Mouse (Mus musculus): ENCODE data around the gene Pdzrn3. TPM values are rescaled to one million over a fixed set of nuclear protein-coding genes. Genes with fewer than 3 reads are reported as not detected.
A peak's percentile ranks its signal among the peaks of the same experiment; 100 is the strongest.

Pdzrn3 gene
- total RNA-seq, 1 experiment from 2014 or later: not detected

DNA sequence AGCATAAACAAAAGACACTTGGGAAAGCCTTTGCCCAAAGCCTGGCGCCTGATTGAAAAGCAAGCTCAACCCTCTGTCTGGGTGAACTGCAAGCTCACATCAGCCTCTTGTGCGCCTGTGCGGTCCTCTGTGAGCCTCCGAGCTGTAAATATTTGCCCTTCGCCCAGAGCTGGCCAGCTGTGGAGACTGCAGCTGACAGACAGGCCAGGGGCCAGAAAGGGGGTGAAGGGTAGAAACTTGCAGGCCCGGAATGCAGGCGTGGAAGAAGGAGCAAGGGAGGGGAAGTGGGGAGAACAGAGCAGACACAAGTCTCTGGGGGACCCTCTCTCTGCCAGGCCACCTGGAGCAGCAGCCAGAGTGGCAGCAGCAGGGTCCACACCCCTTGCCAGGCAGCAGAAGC lies 3.0 kb downstream of the Pdzrn3 start:
- ATAC-seq (ENCODE audit: extremely low read depth, insufficient number of reproducible peaks, low FRiP score, poor library complexity, severe bottlenecking): no peak

DNA sequence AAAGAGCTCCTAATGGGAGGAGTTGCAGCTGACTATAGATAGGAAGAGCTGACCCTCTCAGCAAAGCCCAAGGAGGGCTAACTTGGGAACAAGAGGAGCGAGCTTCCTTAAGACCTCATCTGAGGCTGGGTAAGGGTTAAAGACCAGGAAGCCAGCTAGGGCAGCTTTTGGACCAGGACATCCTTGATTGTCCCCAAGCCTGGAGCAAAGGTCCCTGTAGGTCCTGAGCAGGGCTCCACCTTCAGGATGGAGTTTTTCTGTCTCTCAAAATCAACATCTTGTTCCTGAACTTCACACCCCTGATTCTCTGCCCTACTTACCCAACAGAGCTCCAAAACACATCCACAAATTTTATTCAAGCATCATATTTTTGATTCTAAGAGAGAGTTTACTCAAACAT lies 3.5 kb downstream of the Pdzrn3 start:
- ATAC-seq (ENCODE audit: extremely low read depth, insufficient number of reproducible peaks, low FRiP score, poor library complexity, severe bottlenecking): no peak

DNA sequence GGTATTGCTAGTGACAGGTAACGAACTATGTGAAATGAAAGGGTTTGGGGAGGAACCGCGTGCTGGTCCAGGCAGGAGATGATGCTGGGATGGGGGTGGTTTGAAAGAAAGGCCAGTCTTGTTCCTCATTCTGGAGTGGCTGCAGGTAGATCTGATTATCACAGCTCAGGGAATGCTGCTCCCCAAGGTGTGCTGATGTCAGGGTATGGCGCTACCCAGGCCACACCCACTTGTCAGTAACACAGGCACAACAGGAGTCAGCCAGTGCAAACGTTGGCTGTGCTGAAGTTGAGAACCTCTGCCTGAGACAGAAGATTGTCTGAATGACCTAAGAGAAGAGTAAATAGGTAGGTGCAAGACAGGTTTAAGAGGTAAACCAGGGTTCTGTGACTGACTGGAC lies 4.7 kb downstream of the Pdzrn3 start:
- no peak for ATAC-seq (ENCODE audit: extremely low read depth, insufficient number of reproducible peaks, low FRiP score, poor library complexity, severe bottlenecking)

DNA sequence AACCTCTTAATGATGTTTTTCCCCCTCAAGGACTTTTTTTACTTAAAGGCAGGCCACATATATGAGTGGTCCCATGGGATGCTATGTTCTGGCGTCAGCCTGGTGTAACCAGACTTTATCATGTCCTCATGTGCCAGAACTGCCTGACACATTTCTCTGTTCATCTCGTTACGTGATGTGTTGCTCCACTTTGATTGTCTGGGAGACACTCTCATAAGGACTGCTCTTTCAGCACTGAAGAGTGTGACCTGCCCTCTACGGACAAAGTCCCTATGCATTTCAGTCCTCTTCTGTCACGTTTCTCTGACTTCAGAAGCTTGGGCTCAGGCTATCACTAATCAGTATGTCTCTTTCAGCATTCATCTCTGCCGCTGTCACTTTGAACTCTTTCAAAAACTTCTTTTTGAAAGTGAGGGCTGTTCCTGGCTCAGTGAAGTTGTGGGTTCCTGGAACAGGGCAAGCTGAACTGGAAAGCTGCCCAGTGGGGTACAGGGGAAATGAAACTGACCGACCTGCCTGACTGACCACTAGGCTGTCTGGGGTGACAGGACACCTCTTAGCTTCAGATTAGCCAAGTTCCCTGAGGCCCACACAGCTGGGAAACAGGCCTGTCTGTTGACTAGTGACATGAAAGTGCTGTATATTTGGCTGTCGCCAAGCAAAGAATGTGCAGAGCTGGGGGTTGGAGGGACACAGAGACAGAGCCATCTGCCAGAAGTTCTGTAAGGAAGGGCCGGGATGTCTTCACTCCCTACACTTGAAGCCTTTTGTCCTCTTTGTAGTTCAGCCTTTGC lies 10.7 kb downstream of the Pdzrn3 start:
- no peak for ATAC-seq (ENCODE audit: extremely low read depth, insufficient number of reproducible peaks, low FRiP score, poor library complexity, severe bottlenecking)

DNA sequence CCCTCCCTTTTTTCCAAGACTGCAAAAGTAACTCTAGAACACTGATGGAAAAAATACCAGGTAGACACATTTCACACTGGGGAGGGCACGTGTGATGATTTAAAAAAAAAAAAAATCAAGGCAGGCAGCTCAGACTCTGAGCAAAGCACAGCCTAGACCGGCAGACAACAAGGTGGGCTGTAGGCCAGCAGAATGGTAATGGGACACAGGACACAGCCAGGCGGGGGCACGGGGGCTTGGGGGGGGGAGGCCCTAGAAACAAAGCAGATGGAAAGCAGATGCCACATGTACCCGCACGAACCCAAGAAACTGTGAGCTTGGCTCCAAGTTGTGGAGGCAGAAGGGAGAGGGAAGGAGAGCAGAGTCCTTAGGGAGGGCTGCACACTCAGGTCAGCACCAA lies 11.9 kb downstream of the Pdzrn3 start:
- no peak for ATAC-seq (ENCODE audit: extremely low read depth, insufficient number of reproducible peaks, low FRiP score, poor library complexity, severe bottlenecking)

DNA sequence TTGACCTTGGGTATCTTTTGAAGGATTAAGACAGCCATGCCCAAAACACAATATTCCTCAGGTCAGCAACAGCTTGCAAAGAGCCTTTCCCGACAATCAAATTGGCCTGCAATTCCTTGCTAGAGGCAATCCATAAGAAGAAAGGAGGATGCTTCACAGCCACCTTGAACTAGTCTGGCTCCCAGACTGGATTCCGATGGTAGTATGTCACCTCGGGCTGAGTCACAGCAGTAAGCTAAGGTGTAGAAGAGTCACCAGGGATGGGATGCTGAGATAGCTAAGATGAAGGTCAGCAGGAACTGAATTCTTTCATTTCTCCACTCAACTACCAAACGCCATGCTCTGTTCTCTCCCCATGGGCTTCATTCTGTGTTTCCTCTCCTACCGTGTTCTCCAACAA lies 13.8 kb downstream of the Pdzrn3 start:
- no peak for ATAC-seq (ENCODE audit: extremely low read depth, insufficient number of reproducible peaks, low FRiP score, poor library complexity, severe bottlenecking)

DNA sequence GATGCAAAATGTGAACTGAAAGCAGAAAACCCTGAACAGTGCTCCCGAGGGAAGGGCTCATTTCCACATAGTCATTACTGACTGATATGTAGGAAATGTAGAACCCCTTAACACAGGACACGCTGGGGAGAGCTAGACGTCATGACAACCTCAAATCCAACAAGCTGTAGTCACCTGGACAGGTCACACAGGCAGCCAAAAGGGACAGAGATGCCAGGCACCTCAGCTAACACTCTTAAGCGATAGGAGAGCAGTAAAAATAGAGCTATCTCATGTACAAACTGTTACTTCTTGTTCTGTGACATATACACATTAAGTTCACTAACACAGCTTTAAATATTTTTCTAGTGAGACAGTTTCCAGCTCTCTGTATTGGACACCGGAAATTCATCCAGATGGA lies 15.0 kb downstream of the Pdzrn3 start:
- ATAC-seq (ENCODE audit: extremely low read depth, insufficient number of reproducible peaks, low FRiP score, poor library complexity, severe bottlenecking): no peak

DNA sequence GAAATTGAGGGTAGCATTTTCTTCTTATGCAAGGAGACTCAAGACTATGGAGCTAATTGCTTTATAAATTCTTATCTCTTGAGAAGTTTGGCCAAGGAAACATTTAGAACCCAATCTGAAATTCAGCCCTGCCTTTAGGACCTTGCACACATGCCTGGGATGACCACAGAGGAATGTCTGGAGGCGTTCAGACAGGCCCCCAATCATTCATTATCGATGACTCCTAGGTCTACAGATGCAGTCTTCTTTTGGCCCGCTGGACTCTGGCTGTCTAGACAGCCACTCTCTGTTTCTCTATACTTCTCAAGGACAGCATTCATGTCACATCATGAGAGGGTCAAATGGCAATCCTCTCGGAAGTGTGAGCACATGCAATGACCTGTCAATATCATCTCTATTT lies 15.4 kb downstream of the Pdzrn3 start:
- ATAC-seq (ENCODE audit: extremely low read depth, insufficient number of reproducible peaks, low FRiP score, poor library complexity, severe bottlenecking): no peak

DNA sequence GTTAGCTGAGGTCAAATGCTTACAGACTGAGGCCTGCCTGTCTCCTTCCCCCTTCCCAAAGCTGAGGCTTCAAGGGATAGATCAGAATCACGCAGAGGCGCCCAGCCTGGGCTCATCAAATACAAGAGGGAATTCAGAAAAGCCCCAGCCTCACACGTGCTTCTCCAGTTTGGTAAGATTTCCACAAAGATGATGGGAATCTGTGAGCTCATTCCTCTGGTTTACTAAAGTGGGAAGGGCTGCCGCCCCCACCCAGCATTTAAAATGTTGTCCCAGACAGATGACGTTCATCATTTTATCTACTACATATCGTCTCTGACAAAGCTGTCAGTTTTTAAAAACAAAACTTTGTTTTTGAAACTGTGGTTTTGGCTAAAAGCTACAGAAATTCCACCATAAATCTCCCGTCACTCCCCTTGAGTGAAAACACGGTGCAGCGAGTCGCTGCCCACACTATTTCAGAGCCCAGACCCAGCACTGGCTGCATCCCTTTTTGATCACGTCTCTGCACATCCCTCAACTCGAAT lies 17.4 kb downstream of the Pdzrn3 start:
- ATAC-seq (ENCODE audit: extremely low read depth, insufficient number of reproducible peaks, low FRiP score, poor library complexity, severe bottlenecking): no peak

DNA sequence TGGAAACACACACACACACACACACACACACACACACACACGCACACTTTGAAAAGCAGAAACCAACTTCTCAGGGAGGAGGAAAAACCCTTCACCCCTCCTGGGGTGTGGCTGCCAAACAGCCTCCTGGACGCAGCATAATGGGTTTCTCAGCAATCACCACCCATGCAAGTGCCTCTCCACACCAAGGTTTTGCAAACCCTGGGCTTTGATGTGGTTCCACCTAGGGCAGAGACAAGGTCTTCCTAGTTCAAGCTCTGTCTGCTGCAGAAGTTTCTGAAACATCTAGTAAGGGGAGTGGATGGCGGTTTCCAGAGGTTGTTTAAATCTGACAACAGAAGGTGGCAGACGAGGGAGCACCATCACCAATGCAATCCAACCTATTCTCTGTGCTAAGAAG lies 18.1 kb downstream of the Pdzrn3 start:
- peak; percentile 36; the same call in 1 of the 2 replicates for ATAC-seq (ENCODE audit: extremely low read depth, insufficient number of reproducible peaks, low FRiP score, poor library complexity, severe bottlenecking)

DNA sequence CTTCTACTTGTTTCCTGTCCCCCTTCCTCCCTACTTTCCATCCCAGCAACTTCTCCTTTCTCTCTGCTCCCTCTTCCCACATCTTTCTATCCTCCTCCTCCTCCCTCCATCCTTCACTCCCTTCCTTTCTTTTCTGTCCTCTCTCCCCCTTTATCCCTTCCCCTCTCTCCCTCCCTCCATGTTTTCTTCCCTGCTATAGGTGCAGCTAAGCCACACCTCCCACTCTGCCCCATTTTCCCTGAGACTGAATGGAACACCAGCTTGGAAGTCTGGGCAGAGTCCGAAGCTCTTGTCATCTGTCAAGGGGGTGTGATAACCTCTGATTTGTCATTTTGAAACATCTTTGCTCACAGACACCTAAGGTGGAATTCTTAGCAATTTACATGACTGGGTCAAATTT lies 22.8 kb downstream of the Pdzrn3 start:
- no peak for ATAC-seq (ENCODE audit: extremely low read depth, insufficient number of reproducible peaks, low FRiP score, poor library complexity, severe bottlenecking)

DNA sequence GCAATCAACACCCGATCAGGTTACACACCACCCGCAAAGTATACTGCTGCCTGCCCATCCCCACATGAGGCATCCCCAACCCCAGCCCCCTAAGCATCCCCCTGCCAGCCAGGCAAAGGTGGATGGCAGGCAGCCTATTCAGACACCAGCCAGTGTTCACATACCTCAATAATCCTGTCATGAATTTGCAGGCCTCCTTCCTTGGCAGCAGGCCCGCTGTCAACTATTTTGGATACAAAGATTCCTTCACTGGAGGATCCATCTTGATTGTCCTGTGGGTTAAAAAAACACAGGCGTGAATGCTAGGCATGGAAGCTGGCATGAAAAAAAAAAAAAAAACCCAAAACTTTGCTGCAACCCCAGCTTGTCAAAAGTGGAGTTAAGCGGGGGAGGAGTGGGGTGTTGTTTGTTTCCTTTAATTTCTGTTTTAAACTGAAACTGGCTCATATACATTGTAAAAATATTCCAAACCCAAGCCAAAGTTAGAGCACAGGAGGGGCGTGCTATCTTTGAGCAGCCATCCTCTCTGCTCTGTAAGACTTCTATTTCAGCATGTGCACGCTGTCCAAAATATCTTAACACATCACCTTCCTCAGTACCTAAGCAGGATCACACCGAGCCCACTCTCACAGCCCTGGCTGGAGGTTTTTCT lies 23.3 kb downstream of the Pdzrn3 start:
- no peak for ATAC-seq (ENCODE audit: extremely low read depth, insufficient number of reproducible peaks, low FRiP score, poor library complexity, severe bottlenecking)

DNA sequence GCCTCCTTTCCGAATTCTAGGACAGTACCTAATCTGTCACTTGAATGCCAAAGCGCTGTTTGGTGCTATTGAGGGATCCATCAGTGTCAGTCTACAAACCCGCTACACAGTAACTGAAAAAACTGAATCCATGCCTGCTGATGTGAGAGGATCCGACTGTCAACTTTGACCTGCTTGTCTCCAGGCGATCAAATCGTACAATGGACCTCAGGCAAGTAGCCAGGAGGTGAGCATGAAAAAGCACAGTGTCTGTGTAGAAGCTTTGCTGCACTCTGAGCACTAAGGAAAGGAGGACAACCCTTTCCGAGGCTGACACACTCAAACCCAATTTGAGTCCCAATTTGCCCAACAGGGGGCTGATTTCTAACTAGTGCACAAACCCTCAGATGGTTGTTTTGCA lies 24.0 kb downstream of the Pdzrn3 start:
- no peak for ATAC-seq (ENCODE audit: extremely low read depth, insufficient number of reproducible peaks, low FRiP score, poor library complexity, severe bottlenecking)

DNA sequence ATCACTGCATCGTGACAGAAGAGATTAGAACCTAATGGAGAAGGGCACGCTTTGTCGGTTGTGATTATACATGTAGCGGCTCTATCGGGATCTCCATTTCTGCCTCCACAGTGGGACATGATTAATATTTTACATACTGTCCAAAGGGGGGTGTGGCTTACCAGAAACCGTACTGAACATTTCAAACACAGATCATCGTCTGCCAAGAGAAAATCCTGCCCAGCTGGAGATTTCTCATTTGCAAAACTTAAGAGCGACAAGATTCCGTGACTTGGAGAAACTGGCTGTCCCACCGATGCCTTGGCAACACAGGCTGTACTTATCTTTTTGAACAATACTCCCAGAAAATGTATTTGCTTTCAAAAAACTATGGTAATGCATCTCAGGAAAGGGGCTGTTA lies 25.1 kb downstream of the Pdzrn3 start:
- ATAC-seq (ENCODE audit: extremely low read depth, insufficient number of reproducible peaks, low FRiP score, poor library complexity, severe bottlenecking): no peak

DNA sequence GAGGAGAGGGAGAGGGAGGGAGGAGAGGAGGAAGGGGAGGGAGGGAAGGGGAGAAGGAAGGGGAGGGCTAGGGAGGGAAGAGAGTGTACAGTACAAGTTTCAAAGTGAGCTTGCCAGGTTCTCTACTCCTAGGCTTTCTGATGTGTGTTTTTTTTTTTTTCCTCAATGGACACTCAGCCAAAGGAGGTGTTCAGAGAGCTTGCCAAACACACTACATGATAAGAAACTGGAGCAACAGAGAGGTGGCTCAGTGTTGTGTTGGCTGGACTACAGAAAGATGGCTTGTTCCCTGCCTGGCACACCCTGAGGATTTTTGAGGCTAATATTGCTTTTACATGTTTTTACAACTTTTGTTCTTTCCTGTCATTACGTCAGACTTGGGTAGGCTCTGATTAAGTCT lies 26.6 kb downstream of the Pdzrn3 start:
- ATAC-seq (ENCODE audit: extremely low read depth, insufficient number of reproducible peaks, low FRiP score, poor library complexity, severe bottlenecking): no peak

DNA sequence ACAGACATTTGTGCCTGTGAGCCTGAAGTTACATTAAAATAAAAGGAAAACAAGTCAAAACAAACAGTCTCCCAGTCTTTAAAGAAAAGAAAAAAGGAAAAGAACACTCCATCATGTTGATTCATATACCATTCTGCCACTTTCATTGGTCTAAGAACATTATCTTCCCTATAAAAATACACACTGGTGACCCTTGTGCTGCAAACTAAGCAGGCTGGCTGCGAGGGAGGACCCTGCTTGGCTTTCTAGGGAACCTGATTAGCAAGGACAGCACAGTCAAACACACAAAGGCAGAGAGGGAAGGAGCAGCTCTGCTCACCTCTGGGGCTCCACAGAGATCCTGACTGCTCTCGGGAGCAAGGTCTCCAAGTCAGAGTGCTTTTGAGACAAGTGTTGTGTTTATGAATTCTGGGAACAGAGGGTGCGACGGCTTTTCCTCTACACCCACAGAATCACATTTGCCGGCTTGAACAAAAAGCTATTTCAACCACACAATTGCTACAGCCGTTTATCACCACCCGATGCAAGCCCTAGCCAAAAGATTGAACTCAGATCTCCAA lies 27.2 kb downstream of the Pdzrn3 start:
- no peak for ATAC-seq (ENCODE audit: extremely low read depth, insufficient number of reproducible peaks, low FRiP score, poor library complexity, severe bottlenecking)

DNA sequence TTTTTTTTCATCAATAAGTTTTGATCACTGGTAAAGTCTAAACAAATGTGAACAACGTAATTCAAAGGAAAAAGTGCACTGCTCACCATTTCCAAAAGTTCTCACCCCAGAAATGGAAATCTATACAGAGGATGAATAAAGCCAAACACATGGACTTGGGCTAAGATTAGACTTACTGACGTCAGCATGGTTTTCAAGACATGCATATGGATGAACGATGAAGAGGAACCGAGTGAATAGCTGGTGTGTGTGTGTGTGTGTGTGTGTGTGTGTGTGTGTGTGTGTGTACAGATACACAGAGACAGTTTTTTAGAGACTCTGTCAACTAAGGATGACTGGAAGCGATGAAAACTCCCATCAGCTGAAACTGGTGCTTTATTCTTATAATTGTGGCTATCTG lies 29.2 kb downstream of the Pdzrn3 start:
- ATAC-seq (ENCODE audit: extremely low read depth, insufficient number of reproducible peaks, low FRiP score, poor library complexity, severe bottlenecking): no peak

DNA sequence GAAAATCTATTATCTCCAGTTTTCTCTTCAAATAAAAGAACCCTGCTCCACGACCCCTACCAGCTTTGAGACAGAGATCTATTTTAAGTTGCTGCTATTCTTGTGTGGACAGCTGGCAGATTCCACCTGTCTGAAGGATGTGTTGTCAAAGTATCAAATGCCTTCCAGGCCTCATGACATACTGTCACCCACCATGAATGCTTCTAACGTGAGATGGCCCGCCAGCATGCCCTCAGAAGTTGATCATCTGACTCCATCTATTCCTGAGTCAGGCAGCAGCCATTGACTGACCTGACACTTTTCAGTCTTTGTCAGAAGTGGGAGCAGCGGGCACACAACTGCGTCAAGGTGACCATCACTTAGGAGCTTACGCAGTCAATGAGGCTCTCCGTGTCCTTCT lies 37.6 kb downstream of the Pdzrn3 start:
- ATAC-seq (ENCODE audit: extremely low read depth, insufficient number of reproducible peaks, low FRiP score, poor library complexity, severe bottlenecking): no peak

DNA sequence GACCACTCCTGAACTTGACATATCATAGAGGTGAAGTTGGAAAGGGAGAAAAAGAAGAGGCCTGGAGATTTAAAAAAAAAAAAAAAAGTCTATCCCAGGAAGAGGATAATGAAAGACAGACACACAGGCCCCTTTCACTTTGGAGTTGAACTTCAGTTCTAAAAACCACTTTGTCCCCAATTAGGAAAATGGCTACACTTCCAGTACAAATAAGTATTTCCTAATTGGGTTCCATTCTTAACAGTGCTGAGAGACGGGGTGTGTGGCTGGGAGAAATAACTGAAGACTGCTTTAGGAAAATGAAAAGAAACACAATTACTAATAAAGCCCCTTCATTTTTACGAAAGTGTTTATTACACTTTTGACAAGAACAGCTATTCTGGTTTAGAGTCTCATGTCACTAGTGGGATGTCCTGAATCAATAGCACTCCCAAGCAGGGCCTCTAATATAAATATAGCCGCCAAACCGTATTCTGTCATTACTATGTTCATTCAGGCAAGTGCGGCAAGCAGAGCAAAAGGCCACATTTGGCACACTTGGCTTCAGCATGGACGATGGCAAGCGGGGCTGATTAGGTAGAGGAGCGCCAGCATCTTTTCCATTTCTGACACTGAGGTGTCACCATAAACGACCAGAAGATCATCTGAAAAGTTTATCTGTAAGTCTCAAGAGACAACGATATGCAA lies 39.7 kb downstream of the Pdzrn3 start:
- no peak for ATAC-seq (ENCODE audit: extremely low read depth, insufficient number of reproducible peaks, low FRiP score, poor library complexity, severe bottlenecking)

DNA sequence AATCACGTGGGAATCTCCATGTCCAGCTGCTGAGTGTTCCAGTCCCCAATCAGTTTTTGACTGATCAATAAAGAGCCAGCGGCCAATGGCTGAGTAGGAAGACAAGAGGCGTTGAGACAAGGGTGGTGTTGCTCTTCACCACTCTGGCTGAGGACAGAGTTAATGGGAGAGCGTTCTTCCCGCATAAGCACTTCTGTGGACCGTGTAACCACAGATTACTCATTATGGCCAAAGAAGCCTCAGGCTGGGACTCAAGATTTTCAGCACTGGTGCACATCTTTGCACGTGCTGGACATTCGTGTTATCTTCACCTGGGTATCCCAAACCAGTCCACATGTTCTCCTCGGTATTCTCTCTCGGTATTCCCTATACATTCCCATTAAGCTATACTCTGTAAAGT lies 41.0 kb downstream of the Pdzrn3 start:
- no peak for ATAC-seq (ENCODE audit: extremely low read depth, insufficient number of reproducible peaks, low FRiP score, poor library complexity, severe bottlenecking)
